Mouse (Mus musculus) thymus, postnatal 10 days (tissue): Measurements from ENCODE around the gene B3galt6.

Experiments used
- DNase-seq, 2 experiments: peaks; one replicate each; pipeline ENCODE4 v3.0.0; 2021; ENCODE audit warnings: low spot score in 2 of 2

The B3galt6 gene

DNA sequence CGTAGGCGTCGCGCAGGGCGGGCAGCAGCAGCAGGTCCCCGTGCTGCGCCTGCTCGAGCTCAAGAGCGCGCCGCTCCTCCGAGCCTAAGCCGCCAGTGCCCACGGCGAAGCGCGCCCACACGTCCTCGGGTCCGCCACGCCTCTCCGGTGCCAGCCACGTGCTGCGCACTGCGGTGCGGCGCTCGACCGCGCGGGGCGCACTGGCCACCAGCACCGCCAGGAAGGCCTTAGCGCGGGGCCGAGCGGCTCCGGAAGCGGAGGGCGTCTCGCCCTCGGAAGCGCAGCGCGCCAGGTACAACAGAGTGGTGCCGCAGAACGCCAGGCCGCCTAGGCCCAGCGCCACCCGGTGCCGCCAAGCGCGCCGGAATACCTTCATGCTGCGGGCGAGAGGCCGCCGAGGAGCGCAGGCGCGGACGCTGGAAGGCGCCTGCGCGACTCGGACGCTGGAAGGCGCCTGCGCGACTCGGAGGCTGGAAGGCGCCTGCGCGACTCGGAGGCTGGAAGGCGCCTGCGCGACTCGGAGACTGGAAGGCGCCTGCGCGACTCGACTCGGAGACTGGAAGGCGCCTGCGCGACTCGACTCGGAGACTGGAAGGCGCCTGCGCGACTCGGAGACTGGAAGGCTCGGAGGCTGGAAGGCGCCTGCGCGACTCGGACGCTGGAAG lies at the start of gene B3galt6, which contains the start of gene Sdf4:
B3galt6 (minus strand) TSS at position 409 of the 665 bp plus-strand sequence.
Sdf4 (plus strand) TSS at position 632 of the 665 bp plus-strand sequence.
- peak in 1 of 2 experiments; percentile 77 for DNase-seq

DNA sequence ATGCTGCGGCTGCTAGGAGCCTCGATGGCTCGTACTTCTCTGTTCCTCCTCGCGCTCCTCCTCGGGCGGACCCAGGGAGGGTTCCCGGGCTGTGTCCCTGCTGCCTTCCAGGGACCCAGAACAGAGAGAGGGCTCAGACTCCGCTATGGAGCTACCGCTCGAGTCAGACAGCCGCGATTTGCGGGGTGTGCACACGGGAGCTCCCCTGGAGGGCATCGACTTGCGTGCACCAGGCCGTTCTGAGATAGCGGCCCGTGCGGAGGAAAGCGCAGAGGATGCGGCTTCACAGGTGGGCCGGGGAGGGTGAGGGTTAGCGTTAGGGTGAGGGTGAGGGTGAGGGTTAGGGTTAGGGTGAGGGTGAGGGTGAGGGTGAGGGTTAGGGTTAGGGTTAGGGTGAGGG lies 42.5 kb upstream of the B3galt6 start:
- no peak for DNase-seq

DNA sequence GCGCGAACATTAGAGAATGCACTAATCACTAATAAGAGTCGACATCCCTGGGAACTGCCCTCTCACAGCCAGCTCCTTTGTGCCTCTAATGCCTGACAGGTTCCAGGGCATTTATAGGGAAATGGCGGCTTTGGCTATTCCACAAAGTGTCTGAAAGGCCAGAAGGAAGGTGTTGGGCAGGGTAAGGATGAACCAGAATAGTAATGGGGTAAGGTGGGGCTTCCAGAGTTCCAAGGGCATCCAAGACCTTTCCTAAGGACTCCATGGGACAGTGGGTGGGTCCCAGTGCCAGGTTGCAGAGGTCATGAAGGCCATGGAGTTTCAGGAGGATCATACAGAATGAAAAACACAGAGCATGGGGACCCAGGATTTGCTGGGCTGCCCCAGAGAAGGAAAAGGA lies 41.9 kb upstream of the B3galt6 start:
- DNase-seq = no peak

DNA sequence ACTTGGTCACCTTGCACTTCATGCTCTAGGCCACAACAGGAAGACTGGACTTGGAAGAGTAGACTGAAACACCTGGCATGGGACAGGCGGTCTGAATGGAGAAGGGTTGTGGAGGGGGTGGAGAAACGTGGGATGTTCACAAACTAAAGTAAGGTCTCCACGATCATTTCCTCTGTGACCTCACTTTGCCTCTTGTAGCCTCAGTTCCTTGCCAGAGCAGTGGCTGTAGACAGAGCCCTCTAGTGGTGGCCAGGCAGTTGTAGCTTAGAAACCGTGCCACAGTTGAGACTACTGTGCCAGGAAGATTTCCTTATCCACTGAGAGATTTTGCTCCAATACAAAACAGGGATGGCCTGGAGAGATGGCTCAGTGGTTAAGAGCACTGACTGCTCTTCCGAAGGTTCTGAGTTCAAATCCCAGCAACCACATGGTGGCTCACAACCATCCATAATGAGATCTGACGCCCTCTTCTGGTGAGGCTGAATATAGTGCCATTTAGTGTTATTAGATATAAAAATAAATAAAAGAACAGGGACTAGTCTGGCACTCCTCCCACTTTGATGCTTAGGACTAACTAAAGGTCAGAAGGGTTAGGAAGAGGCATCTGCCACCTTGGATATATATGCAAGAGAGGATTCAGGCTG lies 41.1 kb upstream of the B3galt6 start:
- peak; percentile 69 to 78 for DNase-seq

DNA sequence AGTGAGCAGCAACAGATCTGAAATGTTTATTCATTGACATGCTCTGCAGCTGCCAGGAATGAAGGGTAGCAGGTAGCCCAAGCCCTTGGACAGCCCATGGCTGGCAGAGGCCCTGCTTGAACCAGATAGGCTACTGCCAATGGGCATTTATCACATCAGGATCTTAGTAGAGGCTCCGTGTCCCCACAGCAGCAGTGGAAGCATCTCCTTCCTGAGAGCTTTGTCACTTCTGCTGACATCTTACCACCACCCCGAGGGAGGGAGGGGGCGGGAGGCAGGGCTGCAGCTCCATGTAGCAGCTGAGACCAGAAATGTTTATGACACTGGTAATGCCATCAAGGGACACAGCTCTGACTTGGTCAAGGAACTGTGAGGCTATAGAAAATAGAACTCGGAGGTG lies 40.4 kb upstream of the B3galt6 start:
- DNase-seq = peak in 1 of 2 experiments; percentile 20

DNA sequence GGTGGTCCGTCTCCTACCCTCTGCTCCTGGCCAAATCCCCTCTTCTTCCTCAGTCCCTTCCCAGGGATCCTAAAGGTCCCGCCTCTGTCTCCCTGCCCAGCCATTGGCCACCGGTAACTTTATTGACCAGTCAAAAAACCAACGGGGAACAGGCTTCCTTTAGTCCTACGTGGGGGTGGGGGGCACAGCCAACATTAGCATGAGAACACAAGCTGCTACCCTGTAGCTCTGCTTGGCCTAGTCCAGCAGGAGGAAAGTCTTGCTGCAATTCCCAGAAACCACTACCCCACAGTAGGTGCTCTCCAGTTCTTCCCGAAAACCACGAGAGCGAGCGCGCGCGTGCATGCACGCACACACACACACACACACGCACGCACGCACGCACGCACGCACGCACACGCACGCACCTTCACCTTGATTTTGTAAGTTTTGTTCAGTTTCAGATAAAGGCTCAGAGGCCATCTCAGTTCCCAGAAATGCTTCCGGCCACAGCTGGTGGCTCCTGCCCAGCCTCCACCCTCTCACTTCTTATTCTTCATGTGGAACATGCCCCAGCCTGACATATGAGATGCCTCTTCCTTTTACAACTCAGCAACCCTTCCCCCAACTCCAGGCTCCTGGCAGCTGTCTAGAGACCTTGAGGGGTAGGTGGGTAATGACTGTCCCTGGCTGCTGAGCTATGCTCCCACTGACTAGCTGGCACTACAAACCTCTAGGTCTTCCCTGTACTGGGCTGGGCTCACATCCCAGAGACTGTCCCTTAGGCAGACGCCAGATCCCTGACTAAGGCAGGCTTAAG lies 39.3 kb upstream of the B3galt6 start:
- DNase-seq = peak; percentile 64 to 68

DNA sequence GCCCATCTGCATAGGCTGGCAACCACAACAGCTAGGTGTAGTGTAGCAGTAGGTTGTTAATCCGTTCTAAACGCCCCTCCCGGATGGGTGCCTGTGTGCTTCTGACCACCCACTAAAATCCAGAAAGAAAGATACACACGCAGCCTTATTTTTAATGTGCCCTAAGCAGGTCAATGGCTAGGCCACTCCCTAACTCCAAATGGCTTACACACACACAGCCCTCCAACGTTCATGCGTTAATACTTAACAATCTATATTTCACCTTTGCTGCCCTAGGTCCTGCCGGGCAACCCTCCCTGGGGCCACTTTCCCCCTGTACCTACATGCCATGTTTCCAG lies 38.8 kb upstream of the B3galt6 start:
- no peak for DNase-seq

DNA sequence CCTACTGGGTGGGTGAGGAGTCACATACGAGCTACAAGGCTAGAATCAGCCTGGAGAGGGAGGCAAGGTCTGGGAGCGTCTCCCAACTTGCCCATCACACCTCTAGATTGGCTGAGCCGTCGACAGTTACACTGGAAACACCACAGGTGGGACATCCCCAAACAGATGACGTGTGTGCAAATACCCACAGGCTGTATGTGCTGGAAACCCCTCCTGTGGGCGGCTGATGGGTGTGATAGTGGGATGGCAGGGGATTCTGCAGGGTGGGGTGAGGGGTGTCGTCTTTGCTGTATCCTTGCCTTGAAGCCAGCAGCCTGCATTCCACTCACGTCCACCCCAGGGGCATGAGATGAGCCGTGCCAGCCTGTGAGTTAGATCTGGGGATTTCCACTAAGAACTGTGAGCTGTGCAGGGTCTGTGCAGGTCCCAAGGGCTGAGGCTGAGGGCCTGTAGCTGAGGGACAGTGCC lies 38.2 kb upstream of the B3galt6 start:
- DNase-seq = no peak

DNA sequence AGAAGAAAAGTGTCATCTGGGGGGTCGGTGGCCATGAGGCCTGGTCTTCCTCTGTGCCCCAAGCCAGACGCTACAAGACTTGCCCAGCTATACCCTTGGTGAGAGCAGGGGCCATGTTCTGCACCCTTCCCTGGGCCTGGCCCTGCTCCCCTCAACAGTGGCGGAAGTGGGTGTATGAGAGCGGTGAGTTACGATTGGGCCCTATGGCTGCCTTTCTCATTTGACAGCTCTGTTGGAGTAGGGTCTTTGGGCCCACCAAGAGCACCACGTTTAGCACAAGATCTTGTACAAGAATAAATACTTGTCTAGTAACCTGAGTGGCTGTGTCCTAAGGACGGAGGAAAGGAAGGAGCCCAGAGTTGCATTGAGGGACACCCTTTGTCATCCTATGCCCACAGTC lies 36.1 kb upstream of the B3galt6 start:
- DNase-seq = no peak

DNA sequence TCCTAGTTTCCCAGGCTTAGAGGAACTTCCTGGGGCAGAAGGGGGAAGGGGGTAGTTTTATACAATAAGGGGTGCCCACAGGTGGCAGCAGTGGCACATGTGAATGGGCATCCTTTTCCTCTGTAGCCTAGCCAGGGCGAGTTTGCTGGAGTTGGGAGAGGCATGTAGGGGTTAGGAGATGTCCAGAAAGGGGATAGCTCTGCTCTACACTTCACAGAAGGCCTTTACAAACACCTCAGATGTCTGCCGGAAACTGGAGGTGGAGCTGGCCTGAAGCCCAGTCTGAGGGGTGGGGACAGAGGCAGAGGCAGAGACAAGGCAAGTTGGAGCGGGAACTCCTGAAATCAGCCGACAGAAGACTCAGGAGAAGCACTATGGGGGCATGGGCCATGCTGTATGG lies 33.6 kb upstream of the B3galt6 start, which contains the start of gene Tnfrsf18:
Tnfrsf18 (plus strand) TSS at position 152 of the 400 bp plus-strand sequence.
- DNase-seq = peak; percentile 63 to 66

DNA sequence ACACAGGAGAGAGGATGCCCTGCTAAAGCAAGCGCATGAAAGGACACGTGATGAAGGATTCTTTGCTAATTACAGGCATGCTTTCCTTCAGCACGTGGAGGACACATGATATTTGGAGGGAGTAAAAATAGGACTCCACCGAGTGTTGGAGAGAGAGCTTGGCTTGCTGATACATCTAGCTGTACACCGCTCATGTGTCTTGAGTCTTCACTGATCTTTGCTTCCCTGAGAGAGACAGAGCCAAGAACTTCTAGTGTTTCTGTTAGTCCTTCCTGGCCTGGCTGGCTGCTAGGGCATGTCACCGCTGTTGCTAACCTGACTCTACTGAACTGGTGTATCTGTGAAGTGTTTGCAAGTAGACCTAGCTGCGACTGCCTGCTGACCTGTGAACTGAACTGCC lies 31.7 kb upstream of the B3galt6 start:
- no peak for DNase-seq

DNA sequence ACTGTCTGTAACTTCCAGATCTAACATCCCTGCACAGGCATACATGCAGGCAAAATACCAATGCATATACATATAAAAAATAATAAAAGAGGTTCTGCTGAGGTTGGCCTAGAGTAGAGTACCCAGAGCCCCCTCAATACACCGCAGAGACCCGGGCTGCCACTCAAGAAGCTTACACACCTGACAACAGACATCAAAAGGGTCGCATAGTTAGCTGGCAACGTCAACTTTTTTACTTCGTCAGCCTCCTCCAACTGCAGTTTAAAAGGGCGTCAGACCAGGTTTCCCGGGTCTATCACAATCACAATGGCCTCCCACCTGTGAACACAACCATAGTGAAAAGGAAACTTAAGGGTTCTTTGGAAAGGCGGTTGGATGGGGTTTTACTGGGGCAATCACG lies 31.1 kb upstream of the B3galt6 start:
- DNase-seq = peak; percentile 43 to 55

DNA sequence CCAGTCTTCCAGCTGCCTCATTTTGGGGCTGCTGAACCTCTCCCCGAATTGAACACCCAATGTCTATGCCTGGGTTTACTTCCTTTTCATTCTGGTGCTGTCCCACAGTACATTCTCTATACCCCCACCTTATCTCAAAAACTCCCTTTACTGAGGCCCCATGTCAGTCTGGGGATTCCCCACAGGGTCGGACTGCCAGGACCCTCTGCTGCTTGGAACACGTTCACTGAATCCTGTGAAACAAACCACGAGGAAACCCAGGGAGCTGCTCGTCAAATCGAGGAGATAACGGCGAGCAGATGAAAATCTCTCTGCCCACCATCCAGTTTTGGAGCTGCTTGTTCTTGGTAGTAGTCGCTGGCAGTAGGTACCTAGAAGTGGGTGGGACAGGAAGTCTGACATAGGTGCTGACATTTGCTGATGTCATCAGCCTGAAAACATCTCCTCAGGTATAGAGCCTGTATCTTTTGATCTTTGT lies 29.5 kb upstream of the B3galt6 start:
- DNase-seq = peak in 1 of 2 experiments; percentile 27

DNA sequence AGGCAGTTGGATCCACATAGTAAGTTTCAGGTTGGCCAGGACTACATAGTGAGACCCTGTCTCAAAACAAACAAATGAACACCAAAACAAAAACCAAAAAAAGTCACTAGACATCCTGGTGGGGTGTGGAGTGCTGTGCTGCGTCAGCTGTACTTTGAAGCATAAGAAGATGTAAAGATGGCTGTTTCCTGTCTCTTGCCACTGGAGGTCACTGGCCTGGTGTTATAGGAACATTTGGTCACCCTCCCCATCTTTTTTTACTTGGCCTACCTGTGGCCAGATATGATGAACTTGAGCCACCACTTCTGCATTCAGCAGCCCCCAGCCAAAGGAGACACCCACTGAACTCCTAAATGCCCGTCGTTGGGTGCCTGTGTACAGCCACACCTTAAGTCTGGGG lies 28.9 kb upstream of the B3galt6 start:
- no peak for DNase-seq

DNA sequence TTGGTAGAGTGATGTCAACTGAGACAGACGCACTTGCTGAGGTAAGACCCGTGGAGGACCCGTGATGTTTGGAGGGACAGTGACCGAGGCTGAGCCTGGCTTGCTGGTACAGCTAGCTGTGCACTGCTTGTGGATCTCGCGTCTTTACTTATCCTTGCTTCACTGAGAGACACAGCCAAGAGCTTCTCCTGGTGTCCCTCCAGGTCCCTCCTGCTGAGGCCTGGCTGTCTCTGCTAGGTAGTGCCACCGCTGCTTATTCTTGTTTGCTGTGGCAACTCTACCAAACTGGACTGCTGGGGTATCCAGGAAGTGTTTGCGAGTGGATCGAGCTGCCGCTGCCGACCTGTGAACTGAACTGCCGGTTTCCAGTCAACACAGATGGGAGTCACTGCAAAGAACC lies 27.3 kb upstream of the B3galt6 start:
- no peak for DNase-seq

DNA sequence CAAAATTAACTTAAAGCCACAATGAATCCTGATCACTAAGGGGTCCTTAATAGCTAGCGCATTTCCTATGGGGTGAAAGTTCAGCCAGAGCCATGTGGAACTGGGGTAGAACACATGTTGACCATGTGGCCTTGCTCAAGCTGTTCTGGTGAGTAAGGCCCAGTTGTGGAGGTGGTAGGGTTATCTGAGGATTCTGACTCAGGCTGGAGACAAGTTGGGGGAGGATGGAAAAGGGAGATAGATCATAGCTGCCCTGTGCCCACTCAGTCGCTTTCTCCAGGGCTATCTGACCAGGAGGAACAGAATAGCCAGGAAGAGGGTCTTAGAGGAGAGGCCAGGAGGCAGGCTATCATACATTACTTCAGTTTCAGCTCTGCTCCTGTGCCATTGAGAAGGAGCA lies 22.0 kb upstream of the B3galt6 start:
- DNase-seq = no peak

DNA sequence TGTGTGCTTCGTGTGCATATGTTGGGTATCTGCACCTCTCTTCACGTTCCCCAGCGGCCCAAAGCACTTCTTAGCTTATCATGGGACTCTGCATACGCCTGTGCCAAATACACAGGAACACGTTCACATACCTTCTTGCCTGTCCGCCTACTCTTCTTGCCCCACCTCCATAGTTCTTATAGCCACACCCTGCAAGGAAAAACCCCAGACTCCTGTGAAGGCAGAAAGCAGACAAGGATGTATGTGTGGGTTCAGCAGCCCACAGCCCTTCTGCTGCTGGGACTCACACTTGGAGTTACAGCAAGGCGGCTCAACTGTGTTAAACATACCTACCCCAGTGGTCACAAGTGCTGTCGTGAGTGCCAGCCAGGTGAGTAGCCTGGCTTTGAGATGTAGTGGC lies 21.2 kb upstream of the B3galt6 start, which contains the start of gene Tnfrsf4:
Tnfrsf4 (plus strand) TSS at position 207 of the 400 bp plus-strand sequence.
- DNase-seq = no peak

DNA sequence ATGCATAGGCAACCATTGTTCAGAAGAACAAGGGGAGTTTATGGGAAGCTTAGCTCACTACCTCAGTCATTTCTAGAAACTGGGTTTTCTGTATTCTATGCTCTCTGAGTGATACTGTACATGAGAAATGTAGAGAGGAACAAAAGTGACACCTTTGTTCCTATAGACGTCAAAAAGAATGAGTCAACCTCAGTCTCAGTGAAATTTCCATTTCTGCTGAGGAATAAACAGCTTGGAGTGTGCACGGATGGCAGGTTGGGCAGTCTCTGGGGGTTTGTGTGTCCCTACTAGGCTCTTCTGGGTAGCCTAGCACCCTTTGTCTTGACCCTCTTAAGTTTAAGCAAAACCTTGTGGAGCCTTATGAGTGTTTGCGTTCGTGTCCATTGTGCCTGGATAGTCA lies 15.9 kb upstream of the B3galt6 start:
- no peak for DNase-seq

DNA sequence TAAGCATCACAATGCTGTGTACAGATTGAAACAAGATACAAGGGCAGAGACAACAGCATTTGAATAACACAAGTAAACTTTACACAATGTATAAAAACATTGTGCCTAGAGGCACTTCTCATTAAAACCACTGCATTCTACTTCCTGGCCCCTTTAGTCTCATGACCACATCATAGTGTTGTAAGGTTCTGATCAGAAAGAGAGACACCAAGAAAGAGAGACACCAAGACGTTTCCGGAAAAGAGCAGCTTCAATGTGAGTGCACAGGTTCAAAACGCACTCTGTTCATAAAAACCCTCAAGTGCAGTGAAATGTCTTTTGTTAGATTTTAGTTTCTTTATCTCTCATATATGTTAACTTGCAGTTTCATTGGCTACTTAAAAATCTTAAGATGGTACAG lies 11.7 kb upstream of the B3galt6 start:
- DNase-seq = no peak

DNA sequence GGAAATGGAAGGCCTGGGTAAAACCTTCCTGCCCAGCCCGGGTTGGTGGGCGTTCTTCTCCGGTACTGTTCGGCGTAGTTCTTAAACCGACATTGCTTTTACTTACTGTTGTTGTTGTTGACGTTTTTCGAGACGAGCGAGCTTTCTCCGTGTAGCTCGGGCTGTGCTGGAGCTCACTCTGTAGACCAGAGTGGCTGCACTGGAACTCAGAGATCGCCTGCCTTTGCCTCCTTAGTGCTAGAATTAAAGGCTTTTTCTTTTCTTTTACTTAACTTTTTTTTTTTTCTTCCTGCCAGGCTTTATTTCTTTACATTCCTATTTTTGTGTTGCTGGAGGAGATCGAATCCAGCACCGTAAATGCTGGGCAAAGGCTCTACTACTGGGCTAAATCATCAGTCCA lies 1.2 kb upstream of the B3galt6 start:
- no peak for DNase-seq

DNA sequence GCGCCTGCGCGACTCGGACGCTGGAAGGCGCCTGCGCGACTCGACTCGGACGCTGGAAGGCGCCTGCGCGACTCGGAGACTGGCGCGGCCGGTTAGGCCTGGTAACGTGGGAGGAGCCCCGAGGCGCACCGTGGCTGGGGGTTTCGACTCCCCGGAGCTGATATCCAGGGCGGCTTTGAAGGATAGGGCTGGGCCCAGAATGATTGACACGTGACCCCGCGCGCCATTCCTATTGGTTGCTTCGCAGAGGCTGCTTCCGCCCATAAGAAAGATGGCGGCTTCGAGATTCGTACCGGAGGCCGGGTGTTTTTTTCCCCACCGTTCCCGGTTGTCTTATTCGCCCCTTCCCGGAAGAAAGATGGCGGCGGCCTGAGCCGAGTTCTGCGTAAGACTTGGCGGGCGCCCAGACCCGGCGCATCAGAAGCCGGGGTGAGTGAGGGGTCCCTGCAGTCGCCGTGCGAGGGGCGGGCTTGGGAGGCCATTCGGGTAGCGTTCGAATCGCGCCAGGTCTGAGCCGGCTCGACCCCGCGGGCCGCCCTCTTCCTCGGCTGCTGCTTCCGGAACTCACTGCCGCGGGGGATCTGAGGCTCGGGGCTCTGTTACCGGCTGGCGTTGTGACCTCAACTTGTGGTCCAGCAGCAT lies 578 bp upstream of the B3galt6 start:
- peak; percentile 95 to 96 for DNase-seq

DNA sequence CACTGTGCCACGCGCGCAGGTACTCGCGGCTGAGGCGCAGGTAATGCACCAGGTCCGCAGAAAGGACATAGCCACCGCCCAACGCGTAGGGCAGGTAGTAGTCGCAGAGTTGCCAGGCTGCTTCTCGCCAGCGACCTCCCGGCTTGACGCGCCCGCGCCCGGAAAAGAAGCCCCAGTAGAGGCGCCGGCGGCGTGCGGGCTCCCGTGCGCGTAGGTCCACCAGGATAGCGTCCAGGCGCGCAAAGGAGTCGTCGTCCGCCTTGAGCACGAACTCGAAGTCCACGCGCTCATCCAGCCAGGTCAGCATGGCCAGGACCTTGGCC lies 580 bp downstream of the B3galt6 start:
- peak in 1 of 2 experiments; percentile 42 for DNase-seq
